Mouse (Mus musculus): ENCODE results near the gene Krt78. TPM values are rescaled to one million over a fixed set of nuclear protein-coding genes. Genes with fewer than 3 reads are reported as not detected.

Gene Krt78
- polyA plus RNA-seq, 1 experiment from 2014 or later: 0.08 TPM

DNA sequence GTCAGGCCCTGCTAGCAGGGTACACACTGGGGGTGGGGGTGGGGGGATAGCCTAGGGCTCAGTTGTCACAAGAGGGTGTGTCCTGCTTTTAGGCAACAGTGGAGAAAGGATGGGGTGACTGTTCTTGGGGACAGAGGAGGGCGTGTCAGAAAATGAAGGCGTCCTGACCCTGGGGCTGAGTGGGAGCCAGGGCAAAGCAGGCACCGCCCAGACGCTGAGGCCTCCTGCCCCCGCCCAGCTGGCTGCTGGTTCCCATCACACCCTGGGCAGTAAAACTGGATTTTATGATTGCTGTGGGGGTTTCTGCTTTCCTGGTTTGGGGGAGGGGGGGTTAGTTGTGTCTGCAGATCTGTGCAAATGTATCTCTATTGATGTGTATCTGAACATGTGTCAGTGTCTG, 21.9 kb upstream of the Krt78 start:
- no peak overlapping the region for H3K9ac ChIP-seq (ENCODE audit: low read depth, low read length)
- H3K4me1 ChIP-seq (ENCODE audit: control insufficient read depth, insufficient read depth, low read depth, low read length): peaks cover 13% of the 10 kb centered on the region
- ATAC-seq: no peak
- 77% methylated on average over 5 of the region's 5 CpGs for WGBS
- H3K4me2 ChIP-seq (ENCODE audit: low read length): no peak overlapping the region
- no peaks in the 10 kb centered on the region for H3K27me3 ChIP-seq (replicated peaks; ENCODE audit: control insufficient read depth, insufficient read depth, low read length)
- H3K36me3 ChIP-seq (ENCODE audit: control insufficient read depth, insufficient read depth, low read length): no peaks in the 10 kb centered on the region
- H3K27ac ChIP-seq (ENCODE audit: low read depth, low read length): no peak overlapping the region
- no peaks in the 10 kb centered on the region for H3K9me3 ChIP-seq (ENCODE audit: control insufficient read depth, low read length)
- no peak overlapping the region for H3K4me3 ChIP-seq (ENCODE audit: low read length)

DNA sequence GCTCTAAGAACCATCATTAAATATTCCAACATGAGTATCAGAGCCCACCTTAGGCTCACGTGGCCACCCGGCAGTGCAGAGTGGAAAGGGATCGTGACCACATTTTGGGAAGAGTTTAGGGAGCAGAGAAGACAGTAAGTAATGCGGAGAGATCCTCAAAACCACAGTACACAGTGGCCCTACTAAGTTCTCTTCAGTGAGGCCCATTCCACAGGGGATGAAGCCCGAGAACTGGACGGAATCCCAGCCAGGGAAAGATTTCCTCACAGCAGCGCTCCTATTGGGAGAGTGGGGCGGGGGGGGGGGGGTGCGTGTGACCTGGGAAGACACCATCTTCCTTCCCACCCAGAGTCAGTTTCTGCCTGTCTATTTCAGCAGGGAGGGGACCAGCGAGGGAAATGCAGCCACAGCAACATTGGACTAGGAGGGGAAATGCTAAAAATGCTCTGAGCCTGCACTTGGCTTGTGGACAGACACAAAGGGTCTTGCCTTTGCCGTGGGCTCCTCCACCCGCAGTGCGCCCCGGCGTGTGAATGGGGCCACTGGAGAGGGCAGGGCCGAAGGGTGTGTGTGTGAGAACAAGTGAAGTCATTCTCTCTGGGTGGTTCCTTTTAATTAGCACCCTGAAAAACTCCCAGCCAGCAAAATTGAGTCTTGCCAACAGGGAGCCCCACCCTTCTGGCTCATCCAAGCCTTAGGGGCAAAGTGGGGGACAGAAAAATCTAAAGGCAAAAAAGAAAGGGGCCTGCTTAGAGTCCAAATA, 20.2 kb upstream of the Krt78 start:
- no peak overlapping the region for H3K9ac ChIP-seq (ENCODE audit: low read depth, low read length)
- H3K4me1 ChIP-seq (ENCODE audit: control insufficient read depth, insufficient read depth, low read depth, low read length): peaks cover 13% of the 10 kb centered on the region
- no peaks in the 10 kb centered on the region for H3K9me3 ChIP-seq (ENCODE audit: control insufficient read depth, low read length)
- 0 out of 2 replicates have a peak overlapping the region, but pooled peaks have one; percentile 8 for H3K4me2 ChIP-seq (ENCODE audit: low read length)
- 62% methylated on average over 15 of the region's 16 CpGs for whole genome bisulfite sequencing
- H3K36me3 ChIP-seq (ENCODE audit: control insufficient read depth, insufficient read depth, low read length): no peaks in the 10 kb centered on the region
- H3K27me3 ChIP-seq (replicated peaks; ENCODE audit: control insufficient read depth, insufficient read depth, low read length): no peaks in the 10 kb centered on the region
- H3K4me3 ChIP-seq (ENCODE audit: low read length): no peak overlapping the region
- H3K27ac ChIP-seq (ENCODE audit: low read depth, low read length): no peak overlapping the region
- no peak for ATAC-seq

GRCm38 (mm10) chr15:101973414-101974077, 19.5 kb upstream of the Krt78 start:
- no peaks in the 10 kb centered on the region for H3K9me3 ChIP-seq (ENCODE audit: control insufficient read depth, low read length)
- H3K36me3 ChIP-seq (ENCODE audit: control insufficient read depth, insufficient read depth, low read length): no peaks in the 10 kb centered on the region
- H3K27ac ChIP-seq (ENCODE audit: low read depth, low read length): no peak overlapping the region
- H3K4me1 ChIP-seq (ENCODE audit: control insufficient read depth, insufficient read depth, low read depth, low read length): peaks cover 13% of the 10 kb centered on the region
- H3K4me2 ChIP-seq (ENCODE audit: low read length): 0 out of 2 replicates have a peak overlapping the region, but pooled peaks have one; percentile 8
- H3K9ac ChIP-seq (ENCODE audit: low read depth, low read length): no peak overlapping the region
- ATAC-seq: peak; percentile 70
- 11% methylated on average over 15 of the region's 15 CpGs for WGBS
- no peaks in the 10 kb centered on the region for H3K27me3 ChIP-seq (replicated peaks; ENCODE audit: control insufficient read depth, insufficient read depth, low read length)
- H3K4me3 ChIP-seq (ENCODE audit: low read length): no peak overlapping the region

GRCm38 (mm10) chr15:101970536-101970935, 16.4 kb upstream of the Krt78 start:
- 10% methylated on average over 6 of the region's 6 CpGs for WGBS
- H3K27ac ChIP-seq (ENCODE audit: low read depth, low read length): no peak overlapping the region
- H3K27me3 ChIP-seq (replicated peaks; ENCODE audit: control insufficient read depth, insufficient read depth, low read length): no peaks in the 10 kb centered on the region
- no peaks in the 10 kb centered on the region for H3K9me3 ChIP-seq (ENCODE audit: control insufficient read depth, low read length)
- no peaks in the 10 kb centered on the region for H3K36me3 ChIP-seq (ENCODE audit: control insufficient read depth, insufficient read depth, low read length)
- H3K4me3 ChIP-seq (ENCODE audit: low read length): no peak overlapping the region
- no peak overlapping the region for H3K4me2 ChIP-seq (ENCODE audit: low read length)
- ATAC-seq: no peak
- H3K9ac ChIP-seq (ENCODE audit: low read depth, low read length): no peak overlapping the region
- H3K4me1 ChIP-seq (ENCODE audit: control insufficient read depth, insufficient read depth, low read depth, low read length): peaks cover 3% of the 10 kb centered on the region; the same call in 1 of the 2 replicates

DNA sequence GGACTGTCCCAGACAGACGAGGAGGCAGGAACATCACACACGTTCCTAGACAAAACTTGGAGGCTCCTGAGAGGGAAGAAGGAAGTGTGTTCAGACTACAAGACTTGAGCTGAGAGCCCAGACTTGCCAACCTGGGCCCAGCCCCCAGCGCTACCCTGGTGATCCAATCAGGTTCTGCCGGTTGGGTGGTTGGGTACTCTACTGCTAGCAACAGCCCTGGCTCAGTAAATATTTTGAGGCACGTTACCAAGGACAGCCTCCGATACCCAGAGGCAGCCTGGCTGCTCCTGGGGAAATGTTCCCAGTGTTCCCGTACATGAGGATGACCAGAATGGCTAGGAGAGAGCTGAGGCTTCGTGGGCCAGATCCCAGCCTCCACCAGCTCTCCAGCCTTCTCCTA, 12.7 kb upstream of the Krt78 start:
- H3K27me3 ChIP-seq (replicated peaks; ENCODE audit: control insufficient read depth, insufficient read depth, low read length): no peaks in the 10 kb centered on the region
- no peak overlapping the region for H3K4me2 ChIP-seq (ENCODE audit: low read length)
- no peaks in the 10 kb centered on the region for H3K36me3 ChIP-seq (ENCODE audit: control insufficient read depth, insufficient read depth, low read length)
- no peaks in the 10 kb centered on the region for H3K4me1 ChIP-seq (ENCODE audit: control insufficient read depth, insufficient read depth, low read depth, low read length)
- no peak overlapping the region for H3K4me3 ChIP-seq (ENCODE audit: low read length)
- ATAC-seq: no peak
- no peak overlapping the region for H3K27ac ChIP-seq (ENCODE audit: low read depth, low read length)
- WGBS: 85% methylated on average over 8 of the region's 8 CpGs
- H3K9me3 ChIP-seq (ENCODE audit: control insufficient read depth, low read length): no peaks in the 10 kb centered on the region
- H3K9ac ChIP-seq (ENCODE audit: low read depth, low read length): no peak overlapping the region

GRCm38 (mm10) chr15:101958891-101959290, 4.8 kb upstream of the Krt78 start:
- no peak for ATAC-seq
- Histone ChIP-seq H3K36me3 (ENCODE audit: control insufficient read depth, insufficient read depth, low read length) (no peaks in the 10 kb centered on the region), H3K27me3 (replicated peaks; ENCODE audit: control insufficient read depth, insufficient read depth, low read length) (no peaks in the 10 kb centered on the region), H3K9me3 (ENCODE audit: control insufficient read depth, low read length) (no peaks in the 10 kb centered on the region), H3K4me3 (ENCODE audit: low read length) (no peak overlapping the region), H3K9ac (ENCODE audit: low read depth, low read length) (no peak overlapping the region), H3K4me2 (ENCODE audit: low read length) (no peak overlapping the region), H3K27ac (ENCODE audit: low read depth, low read length) (no peak overlapping the region), H3K4me1 (ENCODE audit: control insufficient read depth, insufficient read depth, low read depth, low read length) (no peaks in the 10 kb centered on the region)
- WGBS: 83% methylated on average over 3 of the region's 3 CpGs

GRCm38 (mm10) chr15:101952733-101953474, 1.2 kb downstream of the Krt78 start:
- H3K4me3 ChIP-seq (ENCODE audit: low read length): no peak overlapping the region
- H3K36me3 ChIP-seq (ENCODE audit: control insufficient read depth, insufficient read depth, low read length): no peaks in the 10 kb centered on the region
- H3K4me2 ChIP-seq (ENCODE audit: low read length): no peak overlapping the region
- no peaks in the 10 kb centered on the region for H3K9me3 ChIP-seq (ENCODE audit: control insufficient read depth, low read length)
- no peak for ATAC-seq
- H3K9ac ChIP-seq (ENCODE audit: low read depth, low read length): no peak overlapping the region
- no peaks in the 10 kb centered on the region for H3K4me1 ChIP-seq (ENCODE audit: control insufficient read depth, insufficient read depth, low read depth, low read length)
- no peak overlapping the region for H3K27ac ChIP-seq (ENCODE audit: low read depth, low read length)
- whole genome bisulfite sequencing: 95% methylated on average over 7 of the region's 7 CpGs
- H3K27me3 ChIP-seq (replicated peaks; ENCODE audit: control insufficient read depth, insufficient read depth, low read length): no peaks in the 10 kb centered on the region

- no peak overlapping the region for H3K4me2 ChIP-seq (ENCODE audit: low read length)
- WGBS: 100% methylated on average over 1 of the region's 1 CpGs
- H3K4me3 ChIP-seq (ENCODE audit: low read length): no peak overlapping the region
- no peak for ATAC-seq
- no peaks in the 10 kb centered on the region for H3K9me3 ChIP-seq (ENCODE audit: control insufficient read depth, low read length)
- no peaks in the 10 kb centered on the region for H3K36me3 ChIP-seq (ENCODE audit: control insufficient read depth, insufficient read depth, low read length)
- H3K27ac ChIP-seq (ENCODE audit: low read depth, low read length): no peak overlapping the region
- H3K4me1 ChIP-seq (ENCODE audit: control insufficient read depth, insufficient read depth, low read depth, low read length): no peaks in the 10 kb centered on the region
- no peak overlapping the region for H3K9ac ChIP-seq (ENCODE audit: low read depth, low read length)
- H3K27me3 ChIP-seq (replicated peaks; ENCODE audit: control insufficient read depth, insufficient read depth, low read length): no peaks in the 10 kb centered on the region
Measured at GRCm38 (mm10) chr15:101945430-101945829, 8.7 kb downstream of the Krt78 start.

DNA sequence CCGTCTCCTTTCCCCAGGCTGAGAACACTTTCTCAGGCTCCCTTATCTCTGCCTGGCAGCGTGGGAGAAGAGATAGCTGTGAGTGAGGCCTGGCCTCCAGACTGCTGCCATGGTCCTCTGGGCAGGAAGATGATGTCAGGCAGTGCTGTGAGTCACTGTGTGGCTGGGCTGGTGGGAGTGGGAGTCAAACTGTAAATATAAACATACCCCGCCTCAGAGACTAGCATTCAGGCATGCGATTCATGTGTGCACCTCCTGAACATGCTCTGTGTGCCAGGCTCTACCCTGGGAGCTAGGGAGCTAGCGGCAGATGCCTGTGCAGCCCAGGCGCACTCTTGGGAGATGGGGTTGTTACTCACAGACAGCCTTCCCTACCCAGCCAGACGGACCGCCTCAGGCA, 12.1 kb downstream of the Krt78 start:
- H3K9me3 ChIP-seq (ENCODE audit: control insufficient read depth, low read length): no peaks in the 10 kb centered on the region
- H3K4me2 ChIP-seq (ENCODE audit: low read length): no peak overlapping the region
- no peaks in the 10 kb centered on the region for H3K36me3 ChIP-seq (ENCODE audit: control insufficient read depth, insufficient read depth, low read length)
- H3K4me1 ChIP-seq (ENCODE audit: control insufficient read depth, insufficient read depth, low read depth, low read length): no peaks in the 10 kb centered on the region
- no peak overlapping the region for H3K9ac ChIP-seq (ENCODE audit: low read depth, low read length)
- 63% methylated on average over 8 of the region's 8 CpGs for WGBS
- no peak overlapping the region for H3K4me3 ChIP-seq (ENCODE audit: low read length)
- no peak overlapping the region for H3K27ac ChIP-seq (ENCODE audit: low read depth, low read length)
- no peaks in the 10 kb centered on the region for H3K27me3 ChIP-seq (replicated peaks; ENCODE audit: control insufficient read depth, insufficient read depth, low read length)
- no peak for ATAC-seq
